Mouse (Mus musculus) cerebellum, postnatal 10 days (tissue): ENCODE results near the gene Coil.
A peak's percentile ranks its signal among the peaks of the same experiment; 100 is the strongest.
"Not testable (repeated sequence)": the region's sequence is repeated elsewhere in the genome, so short reads cannot be mapped to it uniquely, and the experiment has no call there.

Experiments used
- DNase-seq, 2 experiments: peaks; one replicate each; pipeline ENCODE4 v3.0.0; 2021; ENCODE audit warnings: mixed read lengths in 2 of 2

Coil gene

DNA sequence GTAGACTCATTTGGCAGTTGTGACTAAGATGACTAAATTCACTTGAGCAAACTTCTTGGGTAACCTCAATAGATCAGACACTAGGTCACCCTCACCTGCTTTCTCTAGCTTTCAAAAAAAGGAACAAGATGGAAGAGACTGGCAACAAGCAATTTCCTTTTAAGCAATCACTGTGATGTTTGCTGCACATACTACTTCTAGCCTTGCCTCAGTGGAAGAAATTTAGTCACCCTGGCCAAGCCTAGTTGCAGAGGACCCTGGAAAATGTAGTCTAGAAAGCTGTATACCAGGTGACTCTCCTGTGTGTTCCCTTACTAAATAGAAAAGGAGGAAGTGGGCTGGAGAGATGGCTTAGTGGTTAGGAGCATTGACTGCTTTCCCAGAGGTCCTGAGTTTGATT, 36.4 kb downstream of the Coil start:
- DNase-seq: no peak

DNA sequence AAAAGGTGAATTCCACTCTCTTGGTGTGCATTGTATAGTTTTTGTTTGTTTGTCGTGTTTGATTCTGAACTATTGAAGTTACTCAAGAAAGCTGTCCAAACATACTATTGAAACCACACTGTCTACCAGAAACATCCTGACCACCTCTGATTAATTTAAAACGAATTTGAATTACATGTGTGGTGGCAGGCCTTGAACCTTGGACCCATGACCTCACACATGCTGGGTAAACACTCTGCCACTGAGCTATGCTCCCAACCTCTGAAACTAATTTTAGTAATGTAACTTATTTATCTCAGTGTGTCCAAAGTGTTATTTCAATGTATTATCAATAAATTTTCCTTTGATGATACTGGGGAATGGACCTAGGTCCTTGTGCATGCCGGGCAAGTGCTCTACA, 37.5 kb downstream of the Coil start:
- DNase-seq: no peak

DNA sequence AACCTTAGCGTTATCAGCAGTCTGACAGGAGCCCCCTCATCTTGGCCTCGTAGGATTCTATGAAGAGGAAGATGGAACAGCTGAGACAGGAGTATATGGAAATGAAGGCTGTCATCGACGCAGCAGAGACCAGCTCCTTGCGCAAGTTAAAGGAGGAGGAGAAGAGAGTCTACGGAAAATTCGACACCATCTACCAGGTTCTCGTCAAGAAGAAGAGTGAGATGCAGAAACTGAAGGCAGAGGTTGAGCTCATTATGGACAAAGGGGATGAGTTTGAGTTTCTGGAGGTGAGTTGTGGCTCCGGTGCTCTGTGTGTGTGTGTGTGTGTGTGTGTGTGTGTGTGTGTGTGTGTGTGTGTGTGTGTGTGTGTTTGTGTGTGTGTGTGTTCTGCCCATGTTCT, 39.0 kb downstream of the Coil start:
- no peak for DNase-seq

GRCm38 (mm10) chr11:89009496-89009895, 39.4 kb downstream of the Coil start:
- no peak for DNase-seq

DNA sequence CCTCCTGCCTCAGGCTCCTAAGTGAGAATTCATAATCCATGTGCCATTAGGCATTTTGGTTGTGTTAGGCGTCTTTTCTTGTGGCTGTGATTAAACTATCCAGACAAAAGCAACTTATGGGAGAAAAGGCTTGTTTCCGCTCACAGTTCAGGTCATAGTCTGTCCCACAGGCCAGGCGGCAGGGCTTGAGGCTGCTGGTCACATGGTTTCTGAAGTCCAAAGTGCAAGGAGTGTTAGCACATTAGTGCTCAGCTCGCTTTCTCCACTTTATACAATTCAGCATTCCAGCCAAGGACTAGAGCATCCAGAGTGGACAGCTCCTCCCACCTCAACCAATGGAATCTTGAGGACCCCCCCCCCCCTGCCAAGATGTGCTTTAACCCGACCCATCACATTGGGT, 42.2 kb downstream of the Coil start:
- DNase-seq: no peak

DNA sequence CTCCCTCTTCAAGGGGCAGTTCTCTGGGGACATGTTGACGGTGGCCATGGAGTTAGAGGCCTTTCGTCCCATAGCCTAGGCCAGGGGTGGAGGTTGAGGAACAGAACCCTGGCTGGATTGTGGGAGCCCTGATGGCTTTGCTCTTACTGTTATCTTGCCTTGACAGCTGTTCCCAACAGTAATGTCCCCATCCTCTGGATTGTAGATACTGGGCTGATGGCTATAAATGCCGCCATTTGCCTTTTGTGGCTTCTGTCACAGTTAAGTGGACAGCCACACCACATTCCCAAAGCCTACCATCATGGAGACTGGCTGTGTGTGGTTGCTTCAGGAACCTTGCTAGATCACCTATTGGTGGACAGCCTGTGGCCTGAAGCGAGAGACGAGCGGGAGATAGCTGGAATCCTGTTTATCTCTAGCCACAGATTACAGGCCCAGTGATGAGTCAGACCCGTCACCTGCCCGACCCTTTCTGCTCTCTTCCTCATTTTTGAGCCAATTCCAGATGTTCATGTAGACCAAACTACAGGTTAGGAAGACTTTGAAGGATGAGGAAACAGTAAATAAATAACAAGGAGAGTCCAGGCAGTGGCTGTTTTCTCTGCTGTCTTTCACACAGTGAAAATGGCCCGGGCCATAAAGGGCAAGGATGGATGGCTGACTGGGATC, 47.6 kb downstream of the Coil start:
- no peak for DNase-seq

DNA sequence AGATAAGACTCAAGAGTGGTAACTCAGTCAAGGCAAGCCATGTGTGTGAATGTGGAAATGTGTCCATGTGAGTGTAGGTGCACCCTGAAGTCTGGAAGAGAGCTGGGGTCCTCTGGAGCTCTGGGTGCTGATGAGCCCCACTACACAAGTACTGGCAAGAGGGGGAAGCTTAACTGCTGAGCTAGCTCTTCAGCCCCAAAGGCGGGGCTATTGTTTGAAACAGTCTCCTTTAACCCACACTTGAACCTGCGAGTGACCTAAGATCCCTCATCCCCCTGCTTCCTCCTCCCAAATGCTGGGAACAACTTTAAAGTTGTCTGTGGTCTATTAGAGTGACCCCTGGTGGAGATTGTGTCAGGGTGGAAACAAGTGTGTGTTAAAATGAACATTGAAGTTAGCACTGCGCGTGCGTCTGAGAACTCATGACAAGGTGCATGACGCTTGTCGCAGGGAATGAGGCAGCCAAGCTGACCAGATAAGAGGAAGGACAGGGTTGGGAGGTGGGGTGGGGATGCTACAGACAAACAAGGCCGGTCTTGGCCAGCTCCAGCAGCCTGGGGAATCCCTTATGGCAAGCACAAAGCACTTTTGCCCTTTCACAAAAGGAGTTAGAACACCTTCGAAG, 50.7 kb downstream of the Coil start:
- DNase-seq: peak in 1 of 2 experiments; percentile 25

DNA sequence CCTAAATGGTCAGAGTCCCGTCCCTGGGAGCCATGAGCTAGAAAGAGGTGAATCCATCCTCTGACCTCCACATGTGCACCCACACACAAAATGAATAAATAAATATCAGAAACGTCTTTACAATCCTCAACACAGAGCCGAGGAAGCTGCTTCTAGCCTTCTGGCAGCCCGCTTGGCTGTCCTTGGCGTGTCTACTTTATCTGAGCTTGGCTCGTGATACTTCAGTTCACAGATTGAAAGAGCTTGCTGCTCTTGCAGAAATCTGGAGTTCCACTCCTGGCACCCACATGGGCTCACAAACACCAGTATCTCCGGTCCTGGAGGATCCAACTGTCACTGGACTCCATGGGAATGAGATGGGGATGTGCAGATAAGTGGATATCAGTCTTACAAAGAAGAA, 51.6 kb downstream of the Coil start:
- DNase-seq: no peak

GRCm38 (mm10) chr11:89022120-89022731, 52.2 kb downstream of the Coil start:
- DNase-seq: no peak

GRCm38 (mm10) chr11:89023477-89023876, 53.4 kb downstream of the Coil start:
- no peak for DNase-seq

GRCm38 (mm10) chr11:89024181-89024881, 54.3 kb downstream of the Coil start:
- DNase-seq: peak; percentile 76 to 79

- DNase-seq: no peak
These were observed 55.6 kb downstream of the Coil start for GRCm38 (mm10) chr11:89025603-89026002.

GRCm38 (mm10) chr11:89026117-89026516, 56.1 kb downstream of the Coil start:
- DNase-seq: no peak

DNA sequence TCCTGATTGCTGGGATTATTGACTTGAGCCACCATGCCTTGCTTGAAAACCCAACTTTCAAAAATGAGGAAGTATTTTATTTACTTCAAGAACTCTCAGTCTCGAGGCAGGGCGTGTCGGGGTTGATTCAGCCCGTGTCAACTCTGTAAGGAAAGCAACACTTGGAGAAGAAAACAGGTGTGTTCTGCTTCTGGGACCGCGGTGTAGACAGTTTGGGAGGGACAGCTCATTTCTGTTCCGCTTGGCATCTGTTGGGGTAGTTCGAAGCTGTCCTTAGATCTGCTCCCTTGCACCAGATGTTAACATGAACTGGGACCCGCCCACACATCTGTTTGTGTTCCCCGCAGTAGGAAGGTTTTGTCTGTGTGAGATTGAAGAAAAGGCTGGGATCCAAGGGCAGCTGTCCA, 57.9 kb downstream of the Coil start:
- DNase-seq: no peak

GRCm38 (mm10) chr11:89028871-89029405, 58.9 kb downstream of the Coil start:
- no peak for DNase-seq

DNA sequence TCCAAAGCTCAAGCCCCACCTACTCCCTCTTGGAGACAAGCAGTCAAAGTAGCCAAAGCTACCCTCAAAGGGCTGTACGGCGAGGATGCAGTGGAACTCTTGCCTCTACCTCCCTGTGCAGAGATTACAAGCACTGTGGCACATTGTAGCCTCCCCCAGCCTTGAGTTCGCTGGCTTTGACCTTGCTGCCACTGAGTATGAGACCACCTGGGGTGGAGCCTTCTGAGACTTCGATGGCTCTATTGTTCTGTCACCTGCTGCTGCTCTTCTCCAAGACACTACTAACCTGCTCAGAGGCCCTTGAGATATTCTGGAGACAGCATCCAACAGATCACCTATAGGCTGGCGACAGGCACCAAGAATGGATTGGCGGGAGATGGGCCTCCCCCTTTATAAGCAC, 60.5 kb downstream of the Coil start:
- DNase-seq: no peak

DNA sequence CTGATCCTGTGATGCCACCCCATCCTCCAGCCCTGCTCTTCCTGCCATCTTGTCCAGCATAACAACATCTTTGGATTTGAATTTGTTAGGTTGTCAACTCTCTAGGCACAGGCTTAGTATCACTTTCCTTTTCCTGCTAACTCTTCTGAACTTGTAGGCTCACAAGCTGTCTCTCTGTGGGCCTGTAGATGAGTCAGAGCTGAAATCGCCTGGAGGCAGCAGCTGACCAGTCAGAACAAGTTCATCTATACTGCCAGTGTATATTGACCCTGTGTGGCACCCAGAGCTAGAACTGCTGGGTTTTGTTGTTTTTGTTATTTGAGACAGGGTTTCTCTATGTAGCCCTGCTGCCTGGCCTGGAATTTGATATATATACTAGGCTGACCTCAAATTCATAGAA, 61.1 kb downstream of the Coil start:
- no peak for DNase-seq

GRCm38 (mm10) chr11:89034592-89034991, 64.5 kb downstream of the Coil start:
- DNase-seq: no peak

DNA sequence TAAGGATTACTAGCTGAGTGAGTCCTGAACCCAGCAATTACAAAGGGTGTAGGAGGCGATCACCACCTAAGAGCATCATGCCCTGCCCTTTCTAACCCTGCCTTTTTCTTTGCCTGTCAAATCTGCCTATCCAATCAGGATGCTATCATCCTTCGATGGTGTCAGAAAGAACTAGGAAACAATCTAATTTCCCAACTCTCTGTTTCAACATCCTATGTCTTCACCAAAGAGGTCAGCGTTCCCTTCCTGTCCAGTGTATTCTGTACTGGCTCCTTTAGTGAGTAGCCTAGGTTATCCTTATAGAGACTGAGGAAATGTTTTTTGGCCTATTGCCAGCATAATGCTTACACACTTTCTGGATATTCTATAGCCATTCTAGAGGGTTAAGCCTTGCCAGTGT, 65.5 kb downstream of the Coil start:
- no peak for DNase-seq

- DNase-seq: no peak
These were observed 68.4 kb downstream of the Coil start for GRCm38 (mm10) chr11:89038496-89038895.

GRCm38 (mm10) chr11:89039325-89039724, 69.3 kb downstream of the Coil start:
- peak; percentile 62 to 71 for DNase-seq

- DNase-seq: not testable (repeated sequence)
These were observed 71.0 kb downstream of the Coil start for GRCm38 (mm10) chr11:89041073-89041472.
